Mouse (Mus musculus) limb, embryonic 14.5 days (tissue): ENCODE measurements at regions not wholly inside any gene's neighbourhood (a gene's known extent, or its start where the extent isn't known, plus 50 kb on each side); places are given as distances from the start of the nearest gene placed in this dataset.

ENCODE experiments used
- ATAC-seq: fragments of 200-750 bp; cut with Nextera tagmentation; 2 replicates; pipeline ENCODE4 v1.8.0; 2017; ENCODE audit warnings: low read depth, moderate number of reproducible peaks, moderate TSS enrichment; ENCODE audit not compliant: low FRiP score
- DNase-seq: peaks from one replicate; pipeline ENCODE4 v3.0.0-alpha.2; 2015; ENCODE audit warnings: low spot score
- H3K27ac ChIP-seq: fragments of 300-500 bp; sonication (generic); replicated peaks from 2 replicates; pipeline ENCODE4 v1.5.1; 2014; ENCODE audit warnings: low read depth, mild to moderate bottlenecking, low read length, moderate library complexity, mixed read lengths
- H3K27me3 ChIP-seq: fragments of 300-500 bp; sonication (generic); 2 replicates; pipeline ENCODE4 v1.6.1; 2014; ENCODE audit warnings: low read length, mixed read lengths; ENCODE audit not compliant: control insufficient read depth, insufficient read depth
- H3K36me3 ChIP-seq: fragments of 300-500 bp; sonication (generic); 2 replicates; pipeline ENCODE4 v1.6.1; 2014; ENCODE audit warnings: mild to moderate bottlenecking, low read length, moderate library complexity, mixed read lengths; ENCODE audit not compliant: control insufficient read depth, insufficient read depth
- H3K4me1 ChIP-seq: fragments of 300-500 bp; sonication (generic); 2 replicates; pipeline ENCODE4 v1.6.1; 2014; ENCODE audit warnings: antibody characterized with exemption, low read length, mixed read lengths; ENCODE audit not compliant: control insufficient read depth, insufficient read depth
- H3K4me2 ChIP-seq: fragments of 300-500 bp; sonication (generic); replicated peaks from 2 replicates; pipeline ENCODE4 v1.6.1; 2014; ENCODE audit warnings: low read depth, mild to moderate bottlenecking, low read length, moderate library complexity; ENCODE audit not compliant: severe bottlenecking
- H3K4me3 ChIP-seq: fragments of 300-500 bp; sonication (generic); replicated peaks from 2 replicates; pipeline ENCODE4 v1.5.1; 2014; ENCODE audit warnings: low read length
- H3K9ac ChIP-seq: fragments of 300-500 bp; sonication (generic); 2 replicates; pipeline ENCODE4 v1.6.1; 2014; ENCODE audit warnings: mild to moderate bottlenecking, low read depth, low read length, moderate library complexity; ENCODE audit not compliant: severe bottlenecking
- H3K9me3 ChIP-seq: fragments of 300-500 bp; sonication (generic); 2 replicates; pipeline ENCODE4 v1.6.1; 2016; ENCODE audit warnings: low read length; ENCODE audit not compliant: control insufficient read depth
- POLR2A ChIP-seq: fragments of 200-500 bp; IDR thresholded peaks from 2 replicates; pipeline ENCODE4 v1.8.0; 2012; ENCODE audit warnings: inconsistent platforms, mild to moderate bottlenecking, moderate library complexity, borderline replicate concordance; ENCODE audit not compliant: insufficient read depth, insufficient read length; ENCODE audit errors: extremely low read depth
- WGBS: fragments of 180-500 bp; shearing (Covaris S2); extraction: QIAGEN DNeasy Blood & Tissue Kit; methylation state at CpG from one replicate; pipeline ENCODE4 v1.1.7; 2014; 5-methylcytosine and 5-hydroxymethylcytosine counted together

DNA sequence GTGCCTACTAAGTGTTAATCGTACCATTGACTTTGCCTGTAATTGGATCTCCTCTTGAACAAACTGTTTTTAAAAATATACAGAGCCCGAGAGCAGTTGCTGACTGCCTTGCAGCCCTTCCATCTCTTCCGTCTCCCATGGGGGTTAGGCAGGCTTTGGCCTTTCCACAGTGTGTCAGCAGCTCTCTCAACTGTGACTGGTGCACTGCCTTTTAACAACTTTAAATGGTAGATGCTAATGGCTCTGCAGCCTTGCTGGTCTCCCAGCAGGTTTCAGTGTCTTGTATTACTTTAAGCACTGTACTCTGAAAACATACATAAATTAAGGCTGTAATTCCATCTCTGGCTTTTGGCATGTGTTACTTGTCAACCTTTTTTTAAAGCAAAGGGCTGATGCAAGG is 117.6 kb upstream of the Galnt13 start:
- 46% methylated on average over 3 of the region's 3 CpGs for WGBS
- no peak overlapping the region for H3K4me3 ChIP-seq
- no peak overlapping the region for H3K4me2 ChIP-seq
- DNase-seq (peak; percentile 2), ATAC-seq (no peak)
- H3K36me3 ChIP-seq, result no peaks in the 10 kb centered on the region
- H3K4me1 ChIP-seq, result no peaks in the 10 kb centered on the region
- no peaks in the 10 kb centered on the region for H3K9me3 ChIP-seq
- no peak overlapping the region for H3K27ac ChIP-seq
- TF ChIP-seq POLR2A, result no peak
- H3K9ac ChIP-seq, result no peak overlapping the region
- no peaks in the 10 kb centered on the region for H3K27me3 ChIP-seq

DNA sequence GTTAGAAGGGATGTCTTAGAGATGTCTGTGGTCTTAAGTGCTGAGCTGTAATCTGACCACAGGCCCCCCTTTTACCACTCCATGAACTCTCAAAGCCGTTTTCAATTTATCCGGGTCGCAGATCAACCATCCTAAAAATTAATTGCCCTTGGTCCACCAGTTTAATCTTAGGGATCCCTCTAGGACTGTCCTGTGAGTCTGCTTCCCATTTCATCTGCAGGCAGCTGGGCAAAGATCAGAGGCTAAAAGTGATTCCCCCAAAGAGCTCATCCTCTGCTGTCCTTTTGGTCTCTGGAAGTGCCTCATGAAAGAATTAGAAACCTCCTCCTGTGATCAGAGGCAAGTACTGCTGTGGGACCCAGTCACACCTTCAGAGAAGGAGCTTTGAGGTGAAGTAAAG is 69.2 kb upstream of the Galnt13 start:
- DNase-seq, result no peak
- Histone ChIP-seq H3K9me3 (no peaks in the 10 kb centered on the region), H3K4me1 (no peaks in the 10 kb centered on the region), H3K4me2 (no peak overlapping the region), H3K9ac (no peak overlapping the region), H3K36me3 (no peaks in the 10 kb centered on the region), H3K27me3 (no peaks in the 10 kb centered on the region), H3K4me3 (no peak overlapping the region), H3K27ac (no peak overlapping the region)
- no peak for TF ChIP-seq POLR2A
- no peak for ATAC-seq
- WGBS, result 26% methylated on average over 3 of the region's 3 CpGs

DNA sequence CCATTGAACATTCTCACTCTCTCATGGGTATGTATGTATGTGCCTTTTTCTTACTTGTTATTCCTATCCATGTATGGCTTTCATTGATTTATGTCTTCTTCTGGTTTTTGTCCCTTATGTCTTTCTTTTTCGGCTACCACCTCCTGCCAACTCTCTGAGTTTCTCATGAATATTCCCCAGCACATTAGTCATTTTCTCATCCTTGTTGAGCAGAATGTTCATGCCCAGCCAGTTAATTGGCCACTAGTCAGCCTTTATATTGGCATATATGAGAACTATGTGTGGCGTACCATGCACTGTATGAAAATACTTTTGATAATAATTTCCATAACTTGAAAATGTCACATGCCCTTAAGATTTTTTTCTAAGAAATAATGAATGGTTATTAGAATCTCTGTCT is 56.8 kb upstream of the Galnt13 start:
- DNase-seq, result no peak
- H3K27ac ChIP-seq, result no peak overlapping the region
- no peak for ATAC-seq
- H3K4me3 ChIP-seq, result no peak overlapping the region
- WGBS, result 90% methylated on average over 2 of the region's 2 CpGs
- H3K4me2 ChIP-seq, result no peak overlapping the region
- H3K27me3 ChIP-seq, result no peaks in the 10 kb centered on the region
- H3K9me3 ChIP-seq, result no peaks in the 10 kb centered on the region
- no peak for TF ChIP-seq POLR2A
- H3K9ac ChIP-seq, result no peak overlapping the region
- H3K36me3 ChIP-seq, result no peaks in the 10 kb centered on the region
- no peaks in the 10 kb centered on the region for H3K4me1 ChIP-seq
